Mouse (Mus musculus) retina, postnatal 7 days (tissue): ENCODE results near the gene Rpl28.

Experiments
- DNase-seq: peaks from one replicate; pipeline ENCODE4 v3.0.0-alpha.2; 2012; ENCODE audit warnings: low read depth, low spot score

The Rpl28 gene

DNA sequence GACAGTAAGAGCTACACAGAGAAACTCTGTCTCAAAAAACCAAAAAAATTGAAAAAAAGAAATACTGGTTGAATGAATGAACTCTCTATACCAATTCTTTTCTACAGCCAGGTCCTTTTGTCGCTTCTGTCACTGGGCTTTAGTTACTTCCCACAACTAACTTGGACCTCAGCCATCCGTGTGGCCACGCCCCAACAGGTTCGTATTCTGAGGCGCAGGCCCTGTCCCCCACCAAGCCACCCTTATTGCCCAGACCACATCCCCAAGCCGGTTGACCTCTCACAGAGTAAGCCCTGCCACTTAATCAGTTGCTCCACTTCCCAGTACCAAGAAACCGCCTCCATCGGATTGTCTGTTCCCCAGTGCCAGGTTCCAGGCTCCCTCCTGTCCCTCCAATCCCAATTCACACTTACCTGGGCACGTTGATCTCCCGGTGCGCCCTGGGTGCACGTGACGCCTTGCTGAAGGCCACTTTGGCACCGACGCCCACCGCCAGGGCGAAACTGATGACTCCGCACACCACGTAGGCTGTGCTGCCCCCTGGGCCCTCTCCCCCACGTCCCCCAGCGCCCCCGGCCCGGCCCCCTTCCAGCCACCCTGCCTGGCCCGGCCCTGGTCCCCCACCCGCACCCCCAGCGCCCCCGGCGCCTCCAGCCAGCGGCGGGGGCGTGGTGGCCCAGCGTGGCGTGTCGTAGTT, 43.1 kb downstream of the Rpl28 start:
- DNase-seq, result no peak

DNA sequence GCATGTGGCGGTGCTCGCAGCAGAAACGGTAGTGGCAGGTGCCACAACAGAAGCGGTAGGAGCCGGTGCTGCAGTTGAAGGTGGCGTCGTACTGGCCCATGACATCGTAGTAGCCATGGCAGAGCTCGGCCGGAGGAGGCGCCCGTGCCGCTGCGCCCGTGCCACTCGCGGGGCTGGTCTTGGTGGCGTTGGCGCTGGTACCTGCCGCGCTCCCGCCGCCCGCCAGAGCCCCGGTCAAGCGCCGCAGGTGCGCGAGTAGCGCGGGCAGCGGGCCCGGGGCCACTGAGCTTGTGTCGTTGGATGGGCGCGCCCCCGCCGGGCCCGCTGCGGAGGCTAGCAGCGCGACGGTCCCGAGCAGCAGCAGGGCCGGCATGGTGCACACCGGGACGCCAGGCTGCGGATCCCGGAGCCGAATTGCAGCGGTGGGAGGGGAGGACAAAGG, 43.7 kb downstream of the Rpl28 start:
- no peak for DNase-seq

- DNase-seq, result no peak
These were observed 45.0 kb downstream of the Rpl28 start for GRCm38 (mm10) chr7:4837639-4838038.

DNA sequence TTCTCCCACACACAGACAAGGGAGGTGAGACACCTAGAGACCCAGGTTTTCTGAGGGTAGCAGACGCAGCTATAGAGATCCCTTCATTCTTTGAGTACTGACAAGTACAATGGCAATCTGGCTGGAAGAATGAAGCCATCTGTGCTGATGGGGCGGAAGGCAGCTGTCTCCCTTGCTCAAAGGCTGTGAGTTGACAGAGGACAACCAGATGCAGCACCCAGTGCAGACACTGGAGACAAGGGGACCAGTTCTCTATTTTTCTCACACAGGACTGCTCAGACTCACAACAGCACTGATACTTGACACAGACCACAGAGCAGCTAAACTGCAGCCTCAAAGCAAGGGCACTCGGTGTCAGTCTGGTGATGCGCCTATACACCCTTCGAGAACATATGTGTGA, 49.4 kb downstream of the Rpl28 start:
- no peak for DNase-seq

- DNase-seq, result no peak
These were observed 50.0 kb downstream of the Rpl28 start for GRCm38 (mm10) chr7:4842634-4843131.

DNA sequence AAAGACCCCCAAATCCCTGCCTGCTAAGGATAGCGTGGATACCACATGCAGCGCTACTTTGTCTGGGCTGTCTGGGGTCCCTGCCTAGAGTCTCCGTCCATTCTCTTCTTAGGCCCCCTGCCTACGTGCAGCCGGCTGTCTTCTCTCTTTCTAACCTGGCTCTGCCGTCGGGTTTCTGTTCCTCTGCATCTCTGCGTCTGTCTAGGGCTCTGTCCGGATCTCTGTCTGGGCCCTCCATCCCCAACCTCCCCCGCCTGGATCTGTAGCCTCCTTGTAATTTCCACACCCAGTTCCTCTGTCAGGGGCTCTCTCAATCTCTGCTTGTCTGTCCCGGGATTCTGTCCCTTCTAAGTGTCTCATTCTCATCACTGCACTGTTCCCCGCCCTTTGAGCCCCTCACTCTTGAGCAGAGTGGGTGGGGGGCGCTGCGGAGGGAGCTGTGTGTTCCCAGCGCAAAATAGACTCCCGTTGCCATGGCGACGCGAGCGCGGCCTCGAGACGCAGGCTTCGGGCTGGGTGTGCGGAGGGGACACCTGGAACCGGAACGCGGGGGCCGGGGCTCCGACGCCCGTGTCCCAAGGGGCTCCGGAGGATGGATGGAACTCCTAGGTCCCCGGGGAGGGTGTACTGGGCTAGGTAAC, 51.0 kb downstream of the Rpl28 start:
- DNase-seq, result no peak

DNA sequence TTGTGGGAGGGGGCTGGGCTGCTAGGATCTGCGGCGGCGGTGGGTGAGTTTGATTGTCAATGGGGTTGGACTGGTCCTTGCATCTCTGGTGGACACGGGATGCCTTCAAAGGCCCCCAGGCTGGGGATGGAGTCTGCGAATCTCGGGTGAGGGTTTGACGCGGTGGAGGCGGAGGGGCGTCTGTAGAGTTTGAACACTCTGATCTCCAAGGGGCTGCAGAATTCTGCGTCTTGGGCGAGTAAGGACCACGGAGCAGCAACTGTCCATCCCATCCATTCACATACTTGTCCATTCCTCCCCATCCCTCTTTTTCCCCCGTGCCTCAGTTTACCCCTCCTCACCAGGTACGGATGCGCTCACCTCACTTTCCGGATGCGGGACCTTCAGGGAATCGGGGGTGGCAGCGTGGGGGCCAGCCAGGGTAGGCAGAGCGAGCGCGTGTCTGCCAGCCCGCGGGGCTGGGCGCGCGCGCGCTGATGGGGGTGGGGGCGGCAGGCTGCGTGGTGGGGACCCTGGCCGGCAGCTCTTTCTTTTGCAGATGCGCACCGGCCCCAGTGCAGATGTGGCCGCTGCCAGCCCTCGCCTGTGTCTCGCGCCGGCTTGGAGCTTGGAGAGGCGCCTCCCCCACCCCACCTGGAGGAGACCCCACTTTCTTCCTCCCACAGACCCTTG, 51.7 kb downstream of the Rpl28 start, which contains the start of gene Shisa7:
Shisa7 (minus strand) TSS at position 452 of the 672 bp plus-strand sequence.
- DNase-seq, result no peak
